Mouse (Mus musculus) right cerebral cortex, postnatal 4 days (tissue): ENCODE results near the gene Mtmr1.
"Not testable (repeated sequence)": the region's sequence is repeated elsewhere in the genome, so short reads cannot be mapped to it uniquely, and the experiment has no call there.

Source experiments
- DNase-seq: peaks from one replicate; pipeline ENCODE4 v3.0.0-alpha.2; 2022

Mtmr1 gene

GRCm38 (mm10) chrX:71364554-71364991 lies at the start of gene Mtmr1:
TSS of gene Mtmr1 (plus strand) at chrX:71364760.
- peak; percentile 62 for DNase-seq

GRCm38 (mm10) chrX:71352033-71352432 lies 12.5 kb upstream of the Mtmr1 start:
- no peak for DNase-seq

- no peak for DNase-seq
These were observed 9.2 kb upstream of the Mtmr1 start for GRCm38 (mm10) chrX:71355331-71355730.

GRCm38 (mm10) chrX:71361793-71362192 lies 2.8 kb upstream of the Mtmr1 start:
- not testable (repeated sequence) for DNase-seq

GRCm38 (mm10) chrX:71364062-71364461 lies 498 bp upstream of the Mtmr1 start:
- no peak for DNase-seq

- peak; percentile 25 for DNase-seq
These were observed 451 bp downstream of the Mtmr1 start for GRCm38 (mm10) chrX:71365011-71365410.

GRCm38 (mm10) chrX:71365510-71365909 lies 950 bp downstream of the Mtmr1 start:
- no peak for DNase-seq

- DNase-seq = no peak
These were observed 2.4 kb downstream of the Mtmr1 start for GRCm38 (mm10) chrX:71366973-71367372.

- DNase-seq = no peak
These were observed 12.2 kb downstream of the Mtmr1 start for GRCm38 (mm10) chrX:71376781-71377180.

GRCm38 (mm10) chrX:71378435-71378834 lies 13.9 kb downstream of the Mtmr1 start:
- DNase-seq = no peak

GRCm38 (mm10) chrX:71381571-71381970 lies 17.0 kb downstream of the Mtmr1 start:
- DNase-seq = peak; percentile 3

GRCm38 (mm10) chrX:71396326-71396725 lies 31.8 kb downstream of the Mtmr1 start:
- no peak for DNase-seq

GRCm38 (mm10) chrX:71406290-71406689 lies 41.7 kb downstream of the Mtmr1 start:
- no peak for DNase-seq

GRCm38 (mm10) chrX:71408386-71408785 lies 43.8 kb downstream of the Mtmr1 start:
- DNase-seq = no peak

GRCm38 (mm10) chrX:71412776-71413175 lies 48.2 kb downstream of the Mtmr1 start:
- no peak for DNase-seq

GRCm38 (mm10) chrX:71413616-71414015 lies 49.1 kb downstream of the Mtmr1 start:
- DNase-seq = no peak

- DNase-seq = no peak
These were observed 60.3 kb downstream of the Mtmr1 start for GRCm38 (mm10) chrX:71424852-71425251.

GRCm38 (mm10) chrX:71425746-71426519 lies 61.4 kb downstream of the Mtmr1 start:
- DNase-seq = peak; percentile 94

- DNase-seq = no peak
These were observed 62.9 kb downstream of the Mtmr1 start for GRCm38 (mm10) chrX:71427491-71427890.

- DNase-seq = no peak
These were observed 66.3 kb downstream of the Mtmr1 start for GRCm38 (mm10) chrX:71430900-71431299.

- no peak for DNase-seq
These were observed 69.9 kb downstream of the Mtmr1 start for GRCm38 (mm10) chrX:71434448-71434847.

GRCm38 (mm10) chrX:71434860-71435259 lies 70.3 kb downstream of the Mtmr1 start:
- no peak for DNase-seq

GRCm38 (mm10) chrX:71435542-71435941 lies 71.0 kb downstream of the Mtmr1 start:
- DNase-seq = no peak

- no peak for DNase-seq
These were observed 74.9 kb downstream of the Mtmr1 start for GRCm38 (mm10) chrX:71439473-71439872.

- no peak for DNase-seq
These were observed 78.4 kb downstream of the Mtmr1 start for GRCm38 (mm10) chrX:71442916-71443315.
